Mouse (Mus musculus) adrenal gland, postnatal 4 days (tissue): Measurements from ENCODE around the gene Lsm11. TPM values are rescaled to one million over a fixed set of nuclear protein-coding genes. Genes with fewer than 3 reads are reported as not detected.
A peak's percentile ranks its signal among the peaks of the same experiment; 100 is the strongest.

Source experiments
- DNase-seq, 2 experiments: peaks; one replicate each; pipeline ENCODE4 v3.0.0; 2021 to 2022; ENCODE audit warnings: low spot score in 2 of 2, mixed read lengths in 2 of 2
- total RNA-seq, 2 experiments: library from RNA; stranded (reverse); gene quantifications; 2 replicates each; pipeline ENCODE4 v1.2.3; 2021

Lsm11 gene
- total RNA-seq, 2 experiments from 2014 or later = 10.0 to 12.4 TPM

DNA sequence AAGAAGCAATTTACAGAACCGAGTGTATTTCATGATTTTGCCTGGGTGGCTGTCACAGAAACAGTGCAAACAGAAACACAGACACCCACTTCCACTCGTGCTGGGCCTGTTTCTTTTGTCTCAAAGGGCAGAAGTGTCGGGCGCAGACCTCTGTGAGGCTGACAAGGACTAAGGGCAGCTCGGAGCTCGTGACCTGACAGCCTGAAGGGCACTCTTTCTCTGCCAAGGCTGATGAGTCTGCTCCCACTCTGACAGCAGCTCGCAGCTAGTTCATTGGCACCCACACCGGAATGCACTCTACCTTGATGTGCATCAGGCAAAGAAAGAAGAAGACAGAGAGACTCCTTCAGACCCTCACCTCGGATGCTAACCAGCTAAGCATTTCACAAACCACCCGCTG is 15.2 kb downstream of the Lsm11 start:
- DNase-seq = no peak

DNA sequence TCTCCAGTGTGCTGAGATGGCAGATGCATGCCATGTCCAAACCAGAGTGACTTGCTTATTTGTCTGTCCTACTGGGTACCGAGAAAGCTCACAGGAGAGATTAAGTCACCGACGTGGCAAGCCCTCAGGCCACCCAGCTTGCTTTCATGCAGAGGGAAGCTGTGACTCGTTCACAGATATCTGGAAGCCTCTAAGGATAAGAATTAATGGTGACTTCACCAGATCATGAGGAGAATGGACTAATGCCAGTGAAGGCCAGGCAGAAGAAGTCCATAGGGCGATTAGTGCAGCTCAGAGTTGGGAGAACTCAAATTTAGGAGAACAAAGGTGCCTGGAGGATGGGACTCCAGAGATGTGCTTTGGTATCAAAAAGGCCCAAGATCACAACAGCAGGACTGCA is 17.3 kb downstream of the Lsm11 start:
- no peak for DNase-seq

DNA sequence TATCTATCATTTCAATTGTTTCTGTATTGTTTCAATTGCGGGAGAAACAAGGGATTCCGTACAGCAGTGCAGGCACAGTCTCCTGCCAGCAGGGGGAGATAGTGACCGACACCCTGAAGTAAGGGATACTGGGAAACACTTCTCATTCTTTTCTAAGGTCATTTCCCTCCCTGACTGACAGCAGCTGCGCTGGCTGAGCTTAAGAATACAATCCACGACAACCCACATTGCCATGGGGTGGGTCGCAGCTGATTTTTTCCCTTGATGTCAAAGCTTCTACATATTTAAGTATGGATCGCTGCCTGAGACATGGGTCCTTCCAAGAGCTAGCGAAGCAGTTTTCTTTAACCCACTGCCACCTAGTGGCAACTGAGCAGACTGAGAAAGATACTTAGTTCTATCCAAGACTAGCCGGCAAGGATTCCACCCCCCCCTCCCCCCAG is 18.1 kb downstream of the Lsm11 start:
- peak; percentile 21 to 55 for DNase-seq

DNA sequence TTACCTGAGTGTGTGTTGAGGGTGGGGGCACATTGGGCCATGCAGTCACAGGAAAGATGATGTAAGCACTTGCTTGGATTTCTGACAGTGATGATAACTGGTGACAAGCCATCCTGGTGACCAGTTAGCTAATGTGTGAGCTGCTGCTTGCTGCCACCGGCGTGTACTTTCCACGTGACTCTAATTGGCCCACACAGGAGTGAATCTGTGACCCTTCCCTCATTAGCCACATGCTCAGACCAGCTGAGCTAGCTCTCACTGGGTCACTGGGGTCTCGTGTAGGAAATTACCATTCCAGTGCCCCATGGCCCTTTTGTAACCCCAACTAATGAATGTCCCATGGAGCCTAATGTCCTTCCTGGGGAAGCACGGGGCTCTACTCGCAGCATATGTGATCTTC is 19.3 kb downstream of the Lsm11 start:
- DNase-seq = no peak

DNA sequence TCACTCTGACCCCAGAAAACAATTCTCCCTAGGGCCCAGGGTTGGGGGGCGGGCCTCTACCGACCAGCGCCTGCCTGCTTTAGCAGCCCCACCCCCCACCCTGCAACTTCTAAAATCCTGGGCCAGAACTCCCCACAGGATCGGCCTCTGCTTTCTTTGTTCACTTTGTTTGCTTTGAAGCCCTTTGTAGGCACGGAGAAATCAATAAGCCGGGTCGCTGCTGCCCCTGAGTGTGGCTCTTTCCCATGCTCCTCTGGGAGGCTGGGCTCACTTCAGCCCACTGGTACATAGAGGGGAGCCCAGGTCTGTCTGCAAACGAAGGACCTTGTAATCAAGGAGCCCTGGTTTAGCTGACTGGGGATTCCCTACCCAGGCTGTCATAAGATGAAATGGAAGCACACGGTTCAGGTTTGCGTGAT is 23.2 kb downstream of the Lsm11 start:
- no peak for DNase-seq

DNA sequence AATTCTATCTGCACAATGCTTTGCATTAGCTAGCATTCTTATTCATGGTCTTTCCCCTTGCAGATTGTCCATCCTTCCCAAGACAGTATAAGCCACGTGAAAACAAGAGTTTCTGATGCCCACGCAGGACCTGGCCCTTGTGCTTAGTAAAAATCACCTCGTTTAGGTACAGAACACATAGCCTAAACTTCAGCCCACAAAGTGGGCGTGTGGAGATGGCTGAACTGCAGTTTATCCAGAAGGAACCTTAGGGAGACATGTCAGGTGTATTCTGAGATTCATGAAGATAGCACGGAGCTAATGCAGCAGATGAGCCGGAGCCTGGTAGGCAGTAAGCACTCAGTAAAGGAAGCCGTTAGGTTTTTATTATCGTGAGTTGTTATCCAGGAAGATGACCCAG is 23.7 kb downstream of the Lsm11 start:
- DNase-seq = no peak

DNA sequence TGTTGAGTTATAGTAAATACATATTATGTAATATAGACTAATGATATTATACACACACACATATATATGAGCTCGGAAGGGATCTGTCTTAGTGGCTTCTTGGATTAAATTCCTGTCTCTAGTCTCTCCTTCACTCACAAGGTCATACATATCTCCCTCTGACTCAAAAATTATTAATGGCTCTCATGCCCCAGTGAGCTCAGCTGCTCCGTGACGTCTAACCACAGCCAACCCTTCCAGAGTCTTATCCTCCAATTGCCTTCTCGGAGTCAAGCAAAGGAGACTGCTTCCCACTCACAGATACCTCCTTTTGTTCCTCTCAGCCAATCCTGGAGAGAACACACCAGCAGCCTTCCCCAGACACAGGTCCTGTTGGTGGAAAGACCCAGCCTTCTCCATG is 25.9 kb downstream of the Lsm11 start:
- no peak for DNase-seq

DNA sequence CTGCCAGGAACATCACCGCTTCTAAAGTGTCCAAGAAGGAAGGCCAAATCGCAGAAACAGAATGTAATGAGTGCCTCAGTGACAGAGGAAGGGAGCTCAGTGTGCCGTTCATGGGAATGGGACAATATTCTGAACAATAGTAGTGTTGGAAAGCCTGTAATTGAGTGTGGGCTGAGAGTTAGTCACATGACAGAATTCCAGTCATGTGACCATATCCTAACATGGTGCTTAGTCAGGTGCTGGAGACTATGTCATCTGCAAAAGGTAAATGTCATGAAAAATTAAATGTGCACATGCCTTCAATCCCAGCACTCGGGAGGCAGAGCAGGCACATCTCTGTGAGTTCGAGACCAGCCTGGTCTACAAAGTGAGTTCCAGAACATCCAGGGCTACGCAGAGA is 26.7 kb downstream of the Lsm11 start:
- DNase-seq = no peak

DNA sequence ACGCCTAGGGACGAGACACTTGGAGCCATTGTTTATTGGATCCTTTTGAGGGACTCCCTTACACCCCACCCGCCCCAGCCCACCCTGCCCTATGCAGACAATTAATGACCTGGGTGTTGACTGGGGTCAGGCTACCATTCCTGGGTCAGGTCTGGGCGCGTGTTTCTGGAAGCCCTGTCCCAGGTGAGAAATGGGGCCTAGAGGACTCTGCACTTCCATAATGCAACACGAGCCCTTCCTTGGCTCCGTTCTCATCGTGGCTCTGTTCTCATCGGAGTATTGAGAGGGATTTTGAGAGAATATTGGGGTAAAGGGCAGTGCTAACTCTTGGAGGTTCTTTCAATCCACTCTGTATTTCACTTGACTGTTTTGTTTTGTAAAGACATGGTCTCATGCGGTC is 28.5 kb downstream of the Lsm11 start:
- no peak for DNase-seq

DNA sequence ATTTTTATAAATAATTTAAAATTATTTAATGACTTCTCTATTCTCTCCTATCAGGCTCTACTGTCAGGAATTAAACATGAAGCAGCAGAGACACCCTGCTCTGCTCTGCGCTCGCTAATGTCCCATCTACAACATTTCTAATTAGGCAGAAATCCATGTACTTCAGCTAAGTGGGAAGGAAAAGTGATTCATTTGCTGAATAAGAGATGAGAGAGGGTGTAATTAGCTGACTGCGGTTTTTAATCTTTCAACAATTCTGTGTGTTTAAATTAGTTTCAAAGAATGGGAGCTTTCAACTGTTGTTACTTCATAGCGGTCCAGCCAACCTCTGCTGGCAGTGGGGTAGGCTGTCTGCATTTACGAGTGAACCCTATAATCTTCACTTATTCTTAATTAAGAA is 34.0 kb downstream of the Lsm11 start:
- DNase-seq = no peak

DNA sequence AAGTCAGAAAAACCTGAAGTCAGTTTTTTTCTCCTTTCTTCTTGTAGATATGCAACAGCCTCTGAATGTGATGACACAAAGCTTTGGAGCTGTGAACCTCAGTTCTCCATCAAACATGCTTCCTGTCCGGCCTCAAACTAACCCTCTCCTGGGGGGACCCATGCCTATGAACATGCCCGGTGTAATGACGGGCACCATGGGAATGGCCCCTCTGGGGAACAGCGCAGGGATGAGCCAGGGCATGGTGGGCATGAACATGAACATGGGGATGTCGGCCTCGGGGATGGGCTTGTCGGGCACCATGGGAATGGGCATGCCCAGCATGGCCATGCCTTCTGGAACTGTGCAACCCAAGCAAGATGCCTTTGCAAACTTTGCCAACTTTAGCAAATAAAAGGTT is 35.8 kb downstream of the Lsm11 start:
- DNase-seq = no peak

DNA sequence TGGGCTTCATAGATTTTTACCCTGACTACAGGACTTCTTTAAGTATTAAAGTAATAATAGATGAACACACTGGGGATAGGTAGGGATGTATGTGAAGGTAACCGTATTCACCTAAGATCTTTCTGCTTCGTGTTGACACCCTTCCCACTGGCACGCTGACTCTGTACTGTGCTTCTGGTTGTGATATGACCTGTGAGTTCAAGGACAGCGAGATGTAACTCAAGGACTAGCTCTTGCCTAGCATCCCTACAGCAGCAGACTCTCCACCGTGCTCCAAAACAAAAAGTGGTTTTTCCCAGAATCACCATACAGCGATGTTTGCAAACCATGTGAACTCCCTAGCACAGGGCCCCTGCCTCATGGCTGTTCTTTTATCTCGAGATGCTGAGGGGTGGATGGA is 36.7 kb downstream of the Lsm11 start:
- DNase-seq = no peak

DNA sequence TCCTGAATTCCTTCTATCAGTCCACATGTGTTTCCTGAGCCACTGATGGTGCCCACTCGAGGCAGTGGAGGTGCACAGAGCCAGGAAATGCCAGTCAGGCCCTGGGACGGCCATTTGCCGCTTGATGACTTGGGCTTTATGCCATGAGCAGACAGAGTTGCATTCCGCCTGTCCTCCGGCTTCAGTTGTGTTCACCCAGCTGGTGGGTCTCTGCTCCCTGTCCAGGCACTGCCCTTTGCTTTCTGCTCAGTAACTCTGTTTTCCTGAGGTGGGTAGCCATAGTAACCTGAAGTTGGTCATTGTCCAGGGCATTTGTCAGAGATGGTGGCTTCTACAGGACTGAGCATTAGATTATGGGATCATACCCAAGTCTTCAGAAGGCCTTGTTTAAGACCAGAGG is 37.4 kb downstream of the Lsm11 start:
- DNase-seq = no peak

DNA sequence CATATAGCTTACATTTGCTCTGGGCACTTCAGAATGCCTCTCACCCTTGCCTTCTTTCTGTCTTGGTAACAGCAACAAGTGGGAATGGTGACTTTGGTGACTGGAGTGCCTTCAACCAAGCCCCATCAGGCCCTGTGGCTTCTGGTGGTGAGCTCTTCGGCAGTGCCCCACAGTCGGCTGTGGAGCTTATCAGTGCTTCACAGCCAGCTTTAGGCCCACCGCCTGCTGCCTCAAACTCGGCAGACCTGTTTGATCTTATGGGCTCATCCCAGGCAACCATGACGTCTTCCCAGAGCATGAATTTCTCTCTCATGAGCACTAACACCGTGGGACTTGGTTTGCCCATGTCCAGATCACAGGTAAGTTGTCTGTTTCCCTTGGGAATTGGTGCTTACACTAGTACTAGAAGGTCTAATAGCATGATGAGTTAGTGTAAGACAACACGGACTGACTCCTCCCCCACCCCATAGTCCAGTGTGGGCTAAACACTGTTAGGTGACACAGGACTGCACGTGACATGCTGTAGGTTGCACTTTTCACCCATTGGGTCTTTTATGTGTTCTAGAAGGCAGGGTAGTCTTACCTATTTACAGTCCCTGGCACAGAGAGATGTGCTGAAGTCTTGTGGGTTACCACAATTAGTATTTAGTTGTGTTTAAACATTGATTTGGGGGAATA is 38.5 kb downstream of the Lsm11 start:
- no peak for DNase-seq

DNA sequence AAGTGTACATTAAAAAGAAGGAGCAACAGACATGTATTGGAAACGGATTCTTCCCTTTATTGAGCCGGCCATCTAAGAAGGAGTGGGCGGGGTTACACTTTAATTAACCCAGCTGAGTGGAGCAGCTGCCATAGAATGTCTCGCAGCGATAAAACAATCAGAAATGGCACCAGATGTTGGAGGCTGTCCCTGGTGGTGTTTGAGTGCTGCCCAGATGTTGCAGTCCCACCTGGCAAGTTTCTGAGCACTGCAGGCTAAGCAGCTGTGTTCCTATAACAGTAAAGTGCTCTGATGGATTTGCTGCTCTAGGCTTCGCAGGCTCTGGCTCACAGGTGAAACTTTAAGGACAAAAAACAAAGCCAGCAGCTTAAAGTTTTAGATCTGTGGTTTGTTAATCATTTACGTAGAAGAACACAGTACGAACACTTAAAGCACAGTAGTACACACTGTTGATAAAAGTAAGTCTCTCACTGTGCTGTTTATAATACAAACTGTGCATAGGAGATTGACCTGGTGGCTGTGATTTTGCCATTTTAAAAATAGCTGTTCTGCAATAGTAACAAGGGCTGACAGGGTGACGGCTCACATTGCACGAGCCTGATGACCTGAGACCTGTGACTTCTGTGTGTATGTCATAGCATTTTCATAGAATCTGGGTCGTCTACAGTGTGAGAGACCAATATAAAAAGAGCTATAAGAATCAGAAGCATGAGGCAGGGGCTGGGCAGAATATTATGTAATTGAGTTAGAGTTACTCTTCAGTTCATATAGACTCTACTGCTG is 44.3 kb downstream of the Lsm11 start:
- DNase-seq = no peak

DNA sequence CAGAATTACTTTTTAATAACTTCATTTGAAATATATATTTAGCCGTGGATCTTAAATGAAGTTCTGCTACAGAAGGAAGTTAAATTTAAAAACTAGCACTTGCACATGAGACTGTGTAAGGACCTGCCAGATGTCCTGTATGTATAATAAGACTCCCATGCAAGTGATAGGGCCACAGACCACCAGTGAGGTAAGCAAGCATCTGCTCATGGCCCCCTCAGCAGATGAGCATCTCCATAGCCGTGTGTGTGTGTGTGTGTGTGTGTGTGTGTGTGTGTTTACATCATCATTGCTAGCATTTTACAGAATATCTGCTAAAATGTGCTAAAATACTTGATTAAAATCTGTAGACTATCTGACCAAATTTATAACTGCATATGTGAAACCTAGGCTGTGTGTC is 47.3 kb downstream of the Lsm11 start:
- DNase-seq = no peak

DNA sequence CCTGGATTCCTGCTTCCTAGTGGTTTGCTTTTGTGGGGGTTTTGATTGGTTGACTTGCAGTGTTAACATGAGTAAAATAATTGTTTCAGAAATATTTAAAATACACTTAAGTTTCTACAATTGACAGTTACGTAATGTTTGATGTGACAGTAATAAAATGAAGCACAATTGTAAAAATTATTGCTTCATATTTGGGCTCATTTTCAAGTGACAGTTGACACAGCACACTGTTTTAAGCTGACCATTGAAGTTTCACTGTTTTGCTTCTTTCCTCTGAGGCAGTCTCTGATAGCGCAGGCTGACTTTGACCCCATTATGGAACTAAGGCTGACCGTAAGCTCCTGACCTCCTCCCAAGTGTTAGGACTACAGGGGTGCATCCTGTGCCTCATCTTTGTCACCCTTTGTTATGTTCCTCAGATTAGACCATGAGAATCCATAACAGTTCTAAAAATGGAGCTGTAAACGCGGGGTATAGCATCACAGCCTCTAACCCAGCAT is 51.8 kb downstream of the Lsm11 start:
- no peak for DNase-seq

DNA sequence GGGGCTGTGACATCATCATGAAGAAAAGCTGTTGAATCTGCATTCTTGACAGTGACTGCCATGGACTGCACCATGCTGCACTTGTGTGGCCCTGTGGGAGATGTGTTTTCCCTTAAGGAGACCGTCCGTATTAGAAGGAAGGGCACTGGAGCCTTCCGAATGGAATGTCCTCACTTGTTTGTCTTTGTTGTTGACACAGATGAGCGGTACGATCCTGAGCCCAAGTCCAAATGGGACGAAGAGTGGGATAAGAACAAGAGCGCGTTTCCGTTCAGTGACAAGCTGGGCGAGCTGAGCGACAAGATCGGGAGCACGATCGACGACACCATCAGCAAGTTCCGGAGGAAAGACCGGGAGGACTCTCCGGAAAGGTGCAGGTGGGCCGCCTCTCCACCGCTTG is 54.3 kb downstream of the Lsm11 start:
- no peak for DNase-seq

DNA sequence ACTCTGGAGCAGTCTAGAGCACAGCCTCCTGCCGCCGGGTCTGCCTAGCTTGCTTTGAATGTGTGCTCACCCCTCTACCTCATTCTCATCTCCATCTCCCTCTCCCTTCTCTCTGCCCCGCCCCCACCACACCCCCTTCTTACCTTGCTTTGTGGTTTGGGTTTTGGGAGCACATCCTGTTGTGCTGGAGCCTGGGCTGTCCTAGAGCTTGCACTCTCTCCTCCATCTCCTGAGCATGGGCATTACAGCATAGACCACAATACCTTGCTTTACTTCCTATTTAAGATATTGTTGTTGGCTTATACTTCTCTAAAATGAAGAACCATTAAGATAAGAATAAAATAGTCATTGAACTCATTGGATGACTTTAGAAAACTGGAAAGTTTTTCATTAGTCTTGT is 54.8 kb downstream of the Lsm11 start:
- no peak for DNase-seq

DNA sequence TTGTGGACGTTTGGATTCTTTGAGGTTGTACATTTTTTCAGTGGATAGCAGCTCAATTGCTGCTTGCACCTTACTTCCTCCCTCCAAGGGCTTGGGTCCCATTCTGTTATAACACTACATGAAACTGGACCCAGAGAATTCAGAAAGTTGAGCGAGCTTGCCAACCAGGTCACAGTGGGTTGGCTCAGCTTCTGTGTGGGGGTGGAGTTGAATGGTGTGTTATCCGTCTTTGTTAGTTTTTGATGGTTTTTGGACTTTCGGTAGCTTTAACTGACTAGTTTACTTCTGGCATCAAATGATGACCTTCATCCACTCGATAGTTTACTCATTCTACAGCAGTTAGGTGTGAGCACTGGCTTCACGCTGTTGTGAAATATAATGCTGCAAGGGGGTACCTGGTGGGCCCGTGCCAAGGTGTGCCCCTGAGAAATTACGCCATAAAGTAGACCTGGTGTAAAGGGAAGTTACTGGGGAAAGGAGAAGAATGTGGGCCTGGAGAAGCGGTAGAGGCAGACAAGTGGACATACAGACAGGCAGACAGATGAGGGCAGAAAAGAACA is 56.2 kb downstream of the Lsm11 start:
- DNase-seq = no peak

DNA sequence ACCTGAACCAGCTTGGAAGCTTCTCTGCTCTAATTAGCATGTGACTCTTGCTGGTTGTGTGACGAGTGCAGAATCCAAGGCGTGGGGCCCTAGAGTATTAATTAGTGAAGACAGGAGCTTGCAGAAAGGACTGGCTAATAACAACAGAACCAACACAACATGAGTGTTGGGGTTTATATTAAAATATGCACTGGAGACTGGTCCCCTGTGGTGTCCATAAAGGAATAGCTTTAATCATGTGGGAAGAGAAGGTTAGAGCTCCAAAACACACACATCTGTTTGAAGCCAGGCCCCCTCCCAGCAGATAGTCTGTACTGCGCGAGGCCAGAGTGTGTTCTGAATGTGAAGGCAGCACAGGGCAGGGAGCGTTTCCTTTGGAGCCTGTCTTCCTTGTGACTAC is 58.1 kb downstream of the Lsm11 start:
- DNase-seq = no peak

DNA sequence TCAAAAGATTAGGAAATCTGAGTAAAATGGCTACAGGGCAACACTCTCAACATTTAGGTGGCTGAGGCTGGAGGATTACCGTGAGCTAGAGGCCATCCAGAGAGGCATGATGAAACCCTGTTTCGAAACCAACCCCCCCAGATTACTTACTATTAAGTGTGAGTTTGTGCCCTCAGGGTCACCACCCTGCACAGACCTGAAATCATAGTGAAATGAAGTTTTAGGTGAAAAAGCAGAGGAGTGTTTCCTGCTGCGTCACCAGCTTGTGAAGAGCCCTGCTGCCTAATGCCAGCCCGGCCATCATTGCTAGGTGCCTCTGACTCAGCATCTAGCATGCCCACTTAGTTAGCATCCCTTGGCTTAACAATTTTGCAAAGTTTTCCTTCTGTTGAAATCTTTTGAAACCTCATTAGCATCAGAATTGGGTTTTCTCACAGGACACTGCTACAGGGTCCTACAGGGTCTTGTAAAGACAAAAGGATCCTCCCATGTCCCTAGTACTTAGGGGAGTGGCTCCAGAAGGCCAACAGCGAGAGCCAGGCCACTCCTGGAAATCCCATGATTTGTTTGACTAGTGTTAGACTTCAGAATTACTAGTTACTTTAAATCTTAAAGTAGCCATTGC is 59.0 kb downstream of the Lsm11 start:
- no peak for DNase-seq
